Mouse (Mus musculus): ENCODE results near the gene Dynlt1f. TPM values are rescaled to one million over a fixed set of nuclear protein-coding genes. Genes with fewer than 3 reads are reported as not detected.

The Dynlt1f gene
- polyA plus RNA-seq (2017; shearing (Covaris generic)), result 56.0 TPM

GRCm38 (mm10) chr17:6655567-6656281 lies at the start of gene Dynlt1f:
Dynlt1f (minus strand) TSS chr17:6655900.

GRCm38 (mm10) chr17:6658801-6659200 lies 3.1 kb upstream of the Dynlt1f start, which contains the start of gene Sytl3:
Sytl3 (plus strand) TSS chr17:6659093.

GRCm38 (mm10) chr17:6601204-6601911 lies 54.3 kb downstream of the Dynlt1f start, which contains the start of gene Dynlt1c:
Dynlt1c (plus strand) TSS chr17:6601671.

Other genes with a start within 250 kb of the Dynlt1f start
- 165 TPM for gene Dynlt1b, start 225.8 kb downstream of the Dynlt1f start, polyA plus RNA-seq (2017; shearing (Covaris generic))
- gene Dynlt1c, start 54.2 kb downstream of the Dynlt1f start, polyA plus RNA-seq (2017; shearing (Covaris generic)), result 38.8 TPM
- gene Sytl3, start 3.2 kb upstream of the Dynlt1f start, polyA plus RNA-seq (2017; shearing (Covaris generic)), result 1.3 TPM
- gene Ezr, start 126.9 kb upstream of the Dynlt1f start, polyA plus RNA-seq (2017; shearing (Covaris generic)), result 373 TPM

All from CD4-positive, CD25-positive, alpha-beta regulatory T cell (primary cell).